Mouse (Mus musculus): ENCODE data around the gene Togaram1. TPM values are rescaled to one million over a fixed set of nuclear protein-coding genes. Genes with fewer than 3 reads are reported as not detected.

The Togaram1 gene
- polyA plus RNA-seq (2017; shearing (Covaris generic)), result 48.6 TPM

GRCm38 (mm10) chr12:64965124-64966026 is at the start of gene Togaram1, which contains the start of gene Klhl28:
Gene Togaram1, plus strand, starts transcription at chr12:64965804.
Gene Klhl28, minus strand, starts transcription at chr12:64965534.

GRCm38 (mm10) chr12:64917578-64918471 is 47.8 kb upstream of the Togaram1 start, which contains the start of gene Gm527:
Gene Gm527, plus strand, starts transcription at chr12:64917906.

GRCm38 (mm10) chr12:65036190-65036870 is 70.7 kb downstream of the Togaram1 start, which contains the start of gene Prpf39:
Gene Prpf39, plus strand, starts transcription at chr12:65036333.

Other genes with a start within 250 kb of the Togaram1 start
- gene Gm527, start 47.9 kb upstream of the Togaram1 start, polyA plus RNA-seq (2017; shearing (Covaris generic)), result not detected
- gene Klhl28, start 270 bp upstream of the Togaram1 start, polyA plus RNA-seq (2017; shearing (Covaris generic)), result 29.4 TPM
- 132 TPM for gene Prpf39, start 70.5 kb downstream of the Togaram1 start, polyA plus RNA-seq (2017; shearing (Covaris generic))
- 251 TPM for gene Fkbp3, start 108.2 kb downstream of the Togaram1 start, polyA plus RNA-seq (2017; shearing (Covaris generic))
- gene Fancm, start 109.8 kb downstream of the Togaram1 start, polyA plus RNA-seq (2017; shearing (Covaris generic)), result 7.8 TPM
- gene Mis18bp1, start 206.8 kb downstream of the Togaram1 start, polyA plus RNA-seq (2017; shearing (Covaris generic)), result 3.4 TPM